Mouse (Mus musculus): ENCODE results near the gene Cped1. TPM values are rescaled to one million over a fixed set of nuclear protein-coding genes. Genes with fewer than 3 reads are reported as not detected.

Cped1 gene
- polyA plus RNA-seq (2015; fragmentation: Nextera tagmentation; extraction: Ambion mirVana), result 6.9 and 7.1 TPM in 2 replicates

GRCm38 (mm10) chr6:21985732-21986540 lies at the start of gene Cped1:
Gene Cped1 (plus strand): TSS chr6:21985916.

GRCm38 (mm10) chr6:21949226-21949731 lies 36.4 kb upstream of the Cped1 start, which contains the start of gene Ing3:
Gene Ing3 (plus strand): TSS chr6:21949571.

GRCm38 (mm10) chr6:22288004-22288736 lies 302.5 kb downstream of the Cped1 start, which contains the start of gene Wnt16:
Gene Wnt16 (plus strand): TSS chr6:22288227.

Other genes with a start within 250 kb of the Cped1 start
- 103 and 121 TPM in 2 replicates for gene Tspan12, start 133.4 kb upstream of the Cped1 start, polyA plus RNA-seq (2015; fragmentation: Nextera tagmentation; extraction: Ambion mirVana)
- 22.8 and 24.1 TPM in 2 replicates for gene Ing3, start 36.3 kb upstream of the Cped1 start, polyA plus RNA-seq (2015; fragmentation: Nextera tagmentation; extraction: Ambion mirVana)